Mouse (Mus musculus) midbrain, embryonic 14.5 days (tissue): ENCODE measurements at regions not wholly inside any gene's neighbourhood (a gene's known extent, or its start where the extent isn't known, plus 50 kb on each side); places are given as distances from the start of the nearest gene placed in this dataset.

Source experiments
- ATAC-seq: fragments of 200-750 bp; cut with Nextera tagmentation; 2 replicates; pipeline ENCODE4 v1.8.0; 2017; ENCODE audit warnings: moderate number of reproducible peaks, moderate library complexity; ENCODE audit not compliant: low FRiP score, low TSS enrichment
- DNase-seq: peaks from one replicate; pipeline ENCODE4 v3.0.0-alpha.2; 2015
- H3K27ac ChIP-seq: fragments of 300-500 bp; sonication (generic); replicated peaks from 2 replicates; pipeline ENCODE4 v1.5.1; 2014; ENCODE audit warnings: mild to moderate bottlenecking, low read depth, low read length, moderate library complexity
- H3K27me3 ChIP-seq: fragments of 300-500 bp; sonication (generic); 2 replicates; pipeline ENCODE4 v1.6.1; 2014; ENCODE audit warnings: low read length, control low read depth, mixed read lengths; ENCODE audit not compliant: control insufficient read depth, insufficient read depth
- H3K36me3 ChIP-seq: fragments of 300-500 bp; sonication (generic); 2 replicates; pipeline ENCODE4 v1.6.1; 2014; ENCODE audit warnings: low read length, control low read depth; ENCODE audit not compliant: control insufficient read depth, insufficient read depth
- H3K4me1 ChIP-seq: fragments of 300-500 bp; sonication (generic); 2 replicates; pipeline ENCODE4 v1.6.1; 2014; ENCODE audit warnings: mild to moderate bottlenecking, antibody characterized with exemption, low read length, control low read depth; ENCODE audit not compliant: control insufficient read depth, insufficient read depth
- H3K4me2 ChIP-seq: fragments of 300-500 bp; sonication (generic); 2 replicates; pipeline ENCODE4 v1.6.1; 2014; ENCODE audit warnings: mild to moderate bottlenecking, low read length, moderate library complexity
- H3K4me3 ChIP-seq: fragments of 300-500 bp; sonication (generic); replicated peaks from 2 replicates; pipeline ENCODE4 v1.5.1; 2014; ENCODE audit warnings: low read depth, low read length
- H3K9ac ChIP-seq: fragments of 300-500 bp; sonication (generic); replicated peaks from 2 replicates; pipeline ENCODE4 v1.6.1; 2014; ENCODE audit warnings: mild to moderate bottlenecking, low read length, moderate library complexity
- H3K9me3 ChIP-seq: fragments of 300-500 bp; sonication (generic); 2 replicates; pipeline ENCODE4 v1.6.1; 2016; ENCODE audit warnings: low read length, control low read depth, mixed read lengths; ENCODE audit not compliant: control insufficient read depth
- WGBS: fragments of 180-500 bp; shearing (Covaris S2); extraction: QIAGEN DNeasy Blood & Tissue Kit; methylation state at CpG from one replicate; pipeline ENCODE4 v1.1.7; 2014; 5-methylcytosine and 5-hydroxymethylcytosine counted together

DNA sequence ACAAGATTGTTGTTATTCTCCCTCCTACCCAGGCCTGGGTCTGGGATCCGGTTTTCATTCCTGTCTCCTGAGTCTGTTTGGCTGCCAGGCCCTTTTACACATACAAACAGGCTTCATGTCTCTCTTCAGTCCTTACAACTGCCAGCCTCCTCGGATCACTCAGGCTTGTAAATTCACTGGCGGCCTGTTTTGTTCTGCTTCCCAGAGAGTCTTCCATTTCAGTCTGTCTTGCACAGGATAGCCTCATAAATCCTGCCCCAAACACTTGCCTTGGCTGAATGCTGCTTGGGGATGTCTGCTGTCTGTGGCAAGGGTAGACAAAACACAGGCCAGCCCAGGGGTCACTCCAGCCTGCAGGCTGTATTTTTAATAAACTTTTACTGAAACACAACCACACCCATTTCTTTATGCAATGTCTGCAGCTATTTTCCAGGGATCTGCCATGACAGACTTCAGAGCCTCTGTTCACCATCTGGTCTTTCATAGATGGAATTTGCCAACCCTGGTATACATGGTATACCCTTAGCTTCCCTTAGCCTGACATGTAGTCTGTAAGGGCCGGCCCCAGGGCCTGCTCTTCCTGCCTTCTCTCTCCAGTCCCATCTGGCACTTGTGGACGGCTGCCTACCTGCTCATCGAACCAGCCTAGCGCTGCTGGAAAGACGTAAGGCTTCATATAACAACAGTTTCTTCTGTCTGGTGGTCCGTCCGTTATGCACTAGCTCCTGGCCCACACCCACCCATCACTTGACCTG lies 149.0 kb upstream of the Mocs1 start:
- H3K27me3 ChIP-seq = no peaks in the 10 kb centered on the region
- no peak overlapping the region for H3K4me3 ChIP-seq
- H3K4me2 ChIP-seq = no peak overlapping the region
- no peaks in the 10 kb centered on the region for H3K9me3 ChIP-seq
- ATAC-seq (no peak), DNase-seq (peak; percentile 26)
- no peak overlapping the region for H3K27ac ChIP-seq
- H3K4me1 ChIP-seq = no peaks in the 10 kb centered on the region; the same call in 1 of the 2 replicates
- H3K9ac ChIP-seq = no peak overlapping the region
- WGBS = 73% methylated on average over 10 of the region's 10 CpGs
- H3K36me3 ChIP-seq = no peaks in the 10 kb centered on the region

DNA sequence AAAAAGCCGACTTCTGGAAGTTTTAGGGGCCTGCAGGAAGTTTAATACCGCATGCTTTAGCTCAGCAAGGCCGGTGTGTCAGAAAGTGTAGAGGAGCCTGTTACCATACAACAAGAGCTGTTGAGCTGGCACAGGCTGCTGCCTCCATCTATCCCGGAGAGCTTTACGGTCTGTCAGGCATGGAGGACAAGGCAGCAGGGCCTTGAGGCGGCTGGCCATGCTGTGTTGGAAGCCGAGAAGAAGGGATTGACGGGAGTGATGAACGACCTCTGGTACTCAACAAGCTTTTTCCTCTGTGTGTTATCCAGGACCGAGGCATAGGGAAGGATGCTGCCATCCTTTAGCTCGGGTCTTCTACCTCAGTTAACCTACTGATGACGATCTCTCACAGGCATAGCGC lies 146.8 kb upstream of the Mocs1 start:
- no peak overlapping the region for H3K9ac ChIP-seq
- no peaks in the 10 kb centered on the region for H3K9me3 ChIP-seq
- no peak overlapping the region for H3K27ac ChIP-seq
- H3K4me3 ChIP-seq = no peak overlapping the region
- no peak for DNase-seq
- H3K4me1 ChIP-seq = no peaks in the 10 kb centered on the region
- no peak for ATAC-seq
- H3K36me3 ChIP-seq = no peaks in the 10 kb centered on the region
- 92% methylated on average over 13 of the region's 13 CpGs for WGBS
- H3K27me3 ChIP-seq = no peaks in the 10 kb centered on the region
- H3K4me2 ChIP-seq = no peak overlapping the region

DNA sequence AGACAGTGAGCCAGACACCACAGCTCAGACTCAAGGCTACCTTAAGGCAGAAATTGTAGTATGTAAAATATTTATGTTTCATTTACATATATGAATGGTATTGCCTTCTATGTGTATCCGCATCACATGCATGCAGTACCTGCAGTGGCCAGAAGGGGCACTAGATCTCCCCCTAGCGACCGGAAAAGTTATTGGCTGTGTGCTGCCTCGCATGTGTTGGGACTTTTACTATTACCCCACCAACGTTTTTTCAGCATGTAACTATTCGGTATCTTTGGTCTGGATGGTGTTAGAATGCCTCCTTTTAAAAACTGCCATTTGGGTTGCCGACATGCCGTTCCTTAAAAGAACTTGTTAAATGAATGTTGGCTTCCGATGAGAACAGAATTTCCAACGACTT lies 145.7 kb upstream of the Mocs1 start:
- ATAC-seq (no peak), DNase-seq (no peak)
- H3K27ac ChIP-seq = no peak overlapping the region
- no peak overlapping the region for H3K4me2 ChIP-seq
- no peak overlapping the region for H3K9ac ChIP-seq
- H3K36me3 ChIP-seq = no peaks in the 10 kb centered on the region
- H3K27me3 ChIP-seq = no peaks in the 10 kb centered on the region
- H3K4me3 ChIP-seq = no peak overlapping the region
- WGBS = 83% methylated on average over 10 of the region's 10 CpGs
- H3K9me3 ChIP-seq = no peaks in the 10 kb centered on the region
- no peaks in the 10 kb centered on the region for H3K4me1 ChIP-seq

- Histone ChIP-seq H3K27me3 (no peaks in the 10 kb centered on the region), H3K9me3 (no peaks in the 10 kb centered on the region), H3K9ac (no peak overlapping the region), H3K36me3 (no peaks in the 10 kb centered on the region), H3K4me2 (no peak overlapping the region), H3K4me3 (no peak overlapping the region), H3K4me1 (no peaks in the 10 kb centered on the region), H3K27ac (no peak overlapping the region)
- WGBS = 89% methylated on average over 5 of the region's 5 CpGs
- DNase-seq (no peak), ATAC-seq (no peak)
Measured at GRCm38 (mm10) chr17:49283491-49283890, 144.7 kb upstream of the Mocs1 start.

- H3K27me3 ChIP-seq = no peaks in the 10 kb centered on the region
- H3K4me1 ChIP-seq = no peaks in the 10 kb centered on the region
- 0 out of 2 replicates have a peak, but pooled peaks cover 5% of the 10 kb centered on the region for H3K9me3 ChIP-seq
- H3K4me2 ChIP-seq = no peak overlapping the region
- no peak overlapping the region for H3K9ac ChIP-seq
- no peak overlapping the region for H3K4me3 ChIP-seq
- 80% methylated on average over 3 of the region's 3 CpGs for WGBS
- ATAC-seq (no peak), DNase-seq (no peak)
- H3K36me3 ChIP-seq = no peaks in the 10 kb centered on the region
- H3K27ac ChIP-seq = no peak overlapping the region
Measured at GRCm38 (mm10) chr17:49291636-49292035, 136.5 kb upstream of the Mocs1 start.

DNA sequence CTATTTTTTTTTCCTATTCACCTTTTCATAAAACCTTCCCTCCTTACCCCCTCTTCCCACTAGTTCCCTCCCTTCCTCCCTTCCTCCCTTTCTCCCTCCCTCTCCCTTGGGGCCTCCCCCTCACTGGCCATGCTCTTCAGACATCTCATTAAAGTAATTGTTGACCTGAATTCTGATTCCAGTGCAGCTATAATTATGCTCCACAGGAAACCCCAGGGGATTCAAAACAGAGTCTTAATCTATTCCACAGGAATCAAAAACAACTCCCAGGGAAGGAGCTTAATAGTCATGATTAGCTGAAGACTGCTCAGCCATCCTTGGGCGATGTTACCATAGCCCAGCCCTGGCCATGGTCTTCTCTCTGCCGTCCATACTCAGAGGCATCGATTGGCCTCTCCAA lies 123.7 kb upstream of the Mocs1 start:
- no peaks in the 10 kb centered on the region for H3K27me3 ChIP-seq
- no peak overlapping the region for H3K4me3 ChIP-seq
- DNase-seq (peak; percentile 49), ATAC-seq (no peak)
- H3K9me3 ChIP-seq = no peaks in the 10 kb centered on the region
- 63% methylated on average over 3 of the region's 3 CpGs for whole genome bisulfite sequencing
- no peak overlapping the region for H3K9ac ChIP-seq
- no peaks in the 10 kb centered on the region for H3K36me3 ChIP-seq
- H3K27ac ChIP-seq = no peak overlapping the region
- 0 out of 2 replicates have a peak, but pooled peaks cover 3% of the 10 kb centered on the region for H3K4me1 ChIP-seq
- H3K4me2 ChIP-seq = no peak overlapping the region

- DNase-seq (no peak), ATAC-seq (no peak)
- 0 out of 2 replicates have a peak, but pooled peaks cover 3% of the 10 kb centered on the region for H3K4me1 ChIP-seq
- no peak overlapping the region for H3K27ac ChIP-seq
- H3K9me3 ChIP-seq = no peaks in the 10 kb centered on the region
- no peaks in the 10 kb centered on the region for H3K27me3 ChIP-seq
- no peaks in the 10 kb centered on the region for H3K36me3 ChIP-seq
- 85% methylated on average over 6 of the region's 6 CpGs for WGBS
- H3K4me2 ChIP-seq = no peak overlapping the region
- no peak overlapping the region for H3K4me3 ChIP-seq
- no peak overlapping the region for H3K9ac ChIP-seq
Measured at GRCm38 (mm10) chr17:49305116-49305515, 123.0 kb upstream of the Mocs1 start.

DNA sequence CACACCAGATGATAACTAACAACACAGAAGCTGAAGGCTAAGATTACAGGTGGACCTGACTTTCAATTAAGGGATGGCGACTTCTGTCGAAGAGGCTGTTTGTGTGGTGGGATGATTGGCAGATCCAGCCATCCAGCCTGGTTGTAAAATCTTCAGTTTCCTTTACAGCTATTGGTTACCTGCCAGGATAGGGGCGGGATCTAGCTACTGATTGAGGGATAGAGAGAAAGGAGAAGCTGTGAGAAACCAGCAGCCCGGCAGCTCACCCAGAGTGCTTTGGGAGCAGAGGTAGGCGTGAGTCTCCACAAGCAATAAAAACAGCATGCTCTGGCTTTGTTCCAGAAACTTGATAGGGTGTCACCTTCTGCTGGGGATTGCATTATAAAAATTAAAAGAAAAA lies 119.1 kb upstream of the Mocs1 start:
- H3K9ac ChIP-seq = no peak overlapping the region
- no peak overlapping the region for H3K27ac ChIP-seq
- WGBS = 28% methylated on average over 5 of the region's 5 CpGs

GRCm38 (mm10) chr17:49314196-49314595 lies 114.0 kb upstream of the Mocs1 start:
- Histone ChIP-seq H3K4me1 (0 out of 2 replicates have a peak, but pooled peaks cover 2% of the 10 kb centered on the region), H3K36me3 (no peaks in the 10 kb centered on the region), H3K9me3 (no peaks in the 10 kb centered on the region), H3K9ac (no peak overlapping the region), H3K4me3 (no peak overlapping the region), H3K4me2 (no peak overlapping the region), H3K27ac (no peak overlapping the region), H3K27me3 (no peaks in the 10 kb centered on the region)
- DNase-seq (no peak), ATAC-seq (no peak)
- 74% methylated on average over 2 of the region's 2 CpGs for WGBS

More for the DNA sequence above, 119.1 kb upstream of the Mocs1 start:
- H3K27me3 ChIP-seq = no peaks in the 10 kb centered on the region
- 0 out of 2 replicates have a peak, but pooled peaks cover 3% of the 10 kb centered on the region for H3K4me1 ChIP-seq
- H3K4me2 ChIP-seq = peak overlapping the region; percentile 44
- H3K36me3 ChIP-seq = no peaks in the 10 kb centered on the region
- no peaks in the 10 kb centered on the region for H3K9me3 ChIP-seq
- ATAC-seq (peak; percentile 94), DNase-seq (peak; percentile 93)
- 0 out of 2 replicates have a peak overlapping the region, but pooled peaks have one; percentile 8 for H3K4me3 ChIP-seq
